Mouse (Mus musculus) MEL (cell line): ENCODE data around the gene Usp18.

Experiments
- CTCF ChIP-seq, 3 experiments: IDR thresholded peaks in 2 of 3; conservative IDR thresholded peaks in 1 of 3; 2 replicates each; pipeline ENCODE4 v1.5.1; 2011 to 2012; ENCODE audit warnings: low read length in 3 of 3, low read depth in 2 of 3, mild to moderate bottlenecking in 2 of 3, improper control_type of control experiment in 1 of 3, inconsistent platforms in 1 of 3, mixed read lengths in 1 of 3, moderate library complexity in 1 of 3; ENCODE audit not compliant: control insufficient read depth in 1 of 3, insufficient read depth in 1 of 3, poor library complexity in 1 of 3, severe bottlenecking in 1 of 3
- E2F4 ChIP-seq: IDR thresholded peaks from 2 replicates; pipeline ENCODE4 v1.6.1; 2011; ENCODE audit warnings: low read depth, low read length, improper control_type of control experiment, borderline replicate concordance
- EP300 ChIP-seq, 2 experiments: IDR thresholded peaks; 2 replicates each; pipeline ENCODE4 v1.6.1; 2011; ENCODE audit warnings: improper control_type of control experiment in 2 of 2, low read length in 2 of 2, low read depth in 1 of 2, mild to moderate bottlenecking in 1 of 2
- MEF2A ChIP-seq: IDR thresholded peaks from 2 replicates; pipeline ENCODE4 v1.6.1; 2014; ENCODE audit warnings: low read depth, mild to moderate bottlenecking, inconsistent platforms, low read length, improper control_type of control experiment; ENCODE audit not compliant: poor library complexity, insufficient replicate concordance, severe bottlenecking; ENCODE audit errors: extremely low read depth
- MYB ChIP-seq: IDR thresholded peaks from 2 replicates; pipeline ENCODE4 v1.6.1; 2011; ENCODE audit warnings: mild to moderate bottlenecking, low read depth, low read length, improper control_type of control experiment
- NELFE ChIP-seq: IDR thresholded peaks from 2 replicates; pipeline ENCODE4 v1.6.1; 2011; ENCODE audit warnings: low read depth, low read length, improper control_type of control experiment
- POLR2A ChIP-seq, 2 experiments: IDR thresholded peaks; 2 replicates each; pipeline ENCODE4 v1.6.1; 2011 to 2012; ENCODE audit warnings: low read length in 2 of 2, mild to moderate bottlenecking in 2 of 2, control low read depth in 1 of 2, improper control_type of control experiment in 1 of 2, low read depth in 1 of 2, moderate library complexity in 1 of 2; ENCODE audit not compliant: control insufficient read depth in 1 of 2, insufficient read depth in 1 of 2, poor library complexity in 1 of 2
- ZNF384 ChIP-seq: IDR thresholded peaks from 2 replicates; pipeline ENCODE4 v1.6.1; 2012; ENCODE audit warnings: low read depth, mild to moderate bottlenecking, inconsistent platforms, low read length, improper control_type of control experiment

- TF ChIP-seq CTCF (IDR thresholded peaks at IDR 0.05 in 2 of 3, conservative IDR thresholded peaks at IDR 0.05 in 1 of 3; ENCODE audit: control insufficient read depth in 1 of 3, insufficient read depth in 1 of 3, low read depth in 2 of 3, low read length in 3 of 3, poor library complexity in 1 of 3, severe bottlenecking in 1 of 3): no peak
- no peak for TF ChIP-seq POLR2A (IDR thresholded peaks at IDR 0.05; ENCODE audit: control insufficient read depth in 1 of 2, insufficient read depth in 1 of 2, low read depth in 1 of 2, low read length in 2 of 2, poor library complexity in 1 of 2)
- no peak for TF ChIP-seq MEF2A
- TF ChIP-seq EP300 (IDR thresholded peaks at IDR 0.05; ENCODE audit: low read depth in 1 of 2, low read length in 2 of 2): no peak
- TF ChIP-seq E2F4: no peak
- TF ChIP-seq MYB: no peak
- TF ChIP-seq ZNF384: no peak
- TF ChIP-seq NELFE: no peak
Observed at GRCm38 (mm10) chr6:121241780-121242179, 3.9 kb upstream of the Usp18 start.
